Mouse (Mus musculus) E14TG2a.4 (cell line): ENCODE measurements around the gene Ngp.

Experiments used
- CTCF ChIP-seq: conservative IDR thresholded peaks from 2 replicates; pipeline ENCODE4 v1.5.1; 2014; ENCODE audit warnings: low read length
- NANOG ChIP-seq: IDR thresholded peaks from 2 replicates; pipeline ENCODE4 v1.6.1; 2014; ENCODE audit warnings: borderline replicate concordance, low read length, mixed read lengths
- POU5F1 ChIP-seq: IDR thresholded peaks from 2 replicates; pipeline ENCODE4 v1.6.1; 2014; ENCODE audit warnings: low read length, borderline replicate concordance

GRCm38 (mm10) chr9:110433045-110433444 is 13.5 kb downstream of the Ngp start:
- no peak for TF ChIP-seq CTCF
- TF ChIP-seq NANOG, result no peak
- no peak for TF ChIP-seq POU5F1
